Mouse (Mus musculus): ENCODE results near the gene Chchd5.

GRCm38 (mm10) chr2:129148836-129149235 is 19.3 kb downstream of the Chchd5 start:
- TF ChIP-seq CTCF (conservative IDR thresholded peaks at IDR 0.05; ENCODE audit: low read length) (no peak), POU5F1 (IDR thresholded peaks at IDR 0.05; ENCODE audit: borderline replicate concordance, low read length) (no peak)
